Mouse (Mus musculus): Measurements from ENCODE around the gene Gm20894. TPM values are rescaled to one million over a fixed set of nuclear protein-coding genes. Genes with fewer than 3 reads are reported as not detected.
"Not testable (repeated sequence)": the region's sequence is repeated elsewhere in the genome, so short reads cannot be mapped to it uniquely, and the experiment has no call there.

Gene Gm20894
- total RNA-seq (2021) = not detected
- long read RNA-seq, experiment 1 = 0 reads
- long read RNA-seq, experiment 2 = 0 reads

- DNase-seq = not testable (repeated sequence)
These were observed at the start of gene Gm20894 for GRCm38 (mm10) chrY:28271412-28271811. Gm20894 (minus strand) TSS chrY:28271512.
